Mouse (Mus musculus) layer of hippocampus, postnatal 36 days (tissue): ENCODE results near the gene Selplg. TPM values are rescaled to one million over a fixed set of nuclear protein-coding genes. Genes with fewer than 3 reads are reported as not detected.

ENCODE experiments used
- DNase-seq, 2 experiments: peaks; one replicate each; pipeline ENCODE4 v3.0.0; 2022
- total RNA-seq, 2 experiments: library from RNA; stranded (reverse); gene quantifications; 2 replicates each; pipeline ENCODE4 v1.2.3; 2021

Gene Selplg
- total RNA-seq: 10 to 100 TPM; 30.2 to 30.3 TPM

- DNase-seq: no peak
Observed at GRCm38 (mm10) chr5:113832490-113832901, at the start of gene Selplg. TSS of gene Selplg (minus strand) at chr5:113832644.

GRCm38 (mm10) chr5:113881136-113881535, 48.7 kb upstream of the Selplg start:
- no peak for DNase-seq

GRCm38 (mm10) chr5:113878943-113879617, 46.6 kb upstream of the Selplg start:
- no peak for DNase-seq

GRCm38 (mm10) chr5:113877565-113877964, 45.1 kb upstream of the Selplg start:
- no peak for DNase-seq

- no peak for DNase-seq
Observed at GRCm38 (mm10) chr5:113876176-113876575, 43.7 kb upstream of the Selplg start.

GRCm38 (mm10) chr5:113875625-113876024, 43.2 kb upstream of the Selplg start:
- DNase-seq: no peak

GRCm38 (mm10) chr5:113874063-113875024, 41.9 kb upstream of the Selplg start:
- no peak for DNase-seq

- peak; percentile 60 to 66 for DNase-seq
Observed at GRCm38 (mm10) chr5:113872936-113873912, 40.8 kb upstream of the Selplg start.

GRCm38 (mm10) chr5:113871903-113872548, 39.6 kb upstream of the Selplg start:
- peak; percentile 66 to 75 for DNase-seq

GRCm38 (mm10) chr5:113870393-113871040, 38.1 kb upstream of the Selplg start:
- no peak for DNase-seq

GRCm38 (mm10) chr5:113869132-113869531, 36.7 kb upstream of the Selplg start:
- DNase-seq: no peak

GRCm38 (mm10) chr5:113864992-113865391, 32.5 kb upstream of the Selplg start:
- no peak for DNase-seq

GRCm38 (mm10) chr5:113863994-113864393, 31.6 kb upstream of the Selplg start:
- no peak for DNase-seq

GRCm38 (mm10) chr5:113862418-113862817, 30.0 kb upstream of the Selplg start:
- no peak for DNase-seq

GRCm38 (mm10) chr5:113861294-113861693, 28.9 kb upstream of the Selplg start:
- DNase-seq: no peak

- no peak for DNase-seq
Observed at GRCm38 (mm10) chr5:113858971-113859370, 26.5 kb upstream of the Selplg start.

GRCm38 (mm10) chr5:113858550-113858949, 26.1 kb upstream of the Selplg start:
- DNase-seq: no peak

GRCm38 (mm10) chr5:113857631-113858030, 25.2 kb upstream of the Selplg start:
- no peak for DNase-seq

- no peak for DNase-seq
Observed at GRCm38 (mm10) chr5:113856631-113857030, 24.2 kb upstream of the Selplg start.

- DNase-seq: no peak
Observed at GRCm38 (mm10) chr5:113855696-113856095, 23.3 kb upstream of the Selplg start.

GRCm38 (mm10) chr5:113855117-113855516, 22.7 kb upstream of the Selplg start:
- DNase-seq: no peak
